Mouse (Mus musculus): ENCODE results near the gene Th.

GRCm38 (mm10) chr7:142894669-142895068, 36.3 kb downstream of the Th start:
- no peak for TF ChIP-seq POLR2A (IDR thresholded peaks at IDR 0.05; ENCODE audit: low read depth, low read length)
- TF ChIP-seq CTCF (IDR thresholded peaks at IDR 0.05; ENCODE audit: borderline replicate concordance, insufficient read depth, low read length), result peak; percentile 67; the same call in 1 of the 2 replicates

All from embryonic fibroblast, embryonic 13.5 days (primary cell).